Mouse (Mus musculus) hindbrain, embryonic 11.5 days (tissue): ENCODE results near the gene Efcab10. TPM values are rescaled to one million over a fixed set of nuclear protein-coding genes. Genes with fewer than 3 reads are reported as not detected.

Experiments used
- ATAC-seq: fragments of 200-750 bp; cut with Nextera tagmentation; 2 replicates; pipeline ENCODE4 v1.8.0; 2017; ENCODE audit warnings: mild to moderate bottlenecking, moderate TSS enrichment, moderate library complexity; ENCODE audit not compliant: low FRiP score
- DNase-seq: peaks from one replicate; pipeline ENCODE4 v3.0.0-alpha.2; 2015; ENCODE audit warnings: low spot score
- H3K27ac ChIP-seq: fragments of 300-500 bp; sonication (generic); 2 replicates; pipeline ENCODE4 v1.5.1; 2014; ENCODE audit warnings: mild to moderate bottlenecking, low read depth, low read length
- H3K27me3 ChIP-seq: fragments of 300-500 bp; sonication (generic); 2 replicates; pipeline ENCODE4 v1.6.1; 2014; ENCODE audit warnings: mild to moderate bottlenecking, low read length, moderate library complexity, mixed read lengths; ENCODE audit not compliant: control insufficient read depth, insufficient read depth
- H3K36me3 ChIP-seq: fragments of 300-500 bp; sonication (generic); 2 replicates; pipeline ENCODE4 v1.6.1; 2014; ENCODE audit warnings: mild to moderate bottlenecking, low read length, moderate library complexity, mixed read lengths; ENCODE audit not compliant: control insufficient read depth, insufficient read depth
- H3K4me1 ChIP-seq: fragments of 300-500 bp; sonication (generic); replicated peaks from 2 replicates; pipeline ENCODE4 v1.6.1; 2014; ENCODE audit warnings: low read length, mixed read lengths; ENCODE audit not compliant: control insufficient read depth, insufficient read depth
- H3K4me2 ChIP-seq: fragments of 300-500 bp; sonication (generic); replicated peaks from 2 replicates; pipeline ENCODE4 v1.6.1; 2014; ENCODE audit warnings: mild to moderate bottlenecking, low read depth, low read length
- H3K4me3 ChIP-seq: fragments of 300-500 bp; sonication (generic); 2 replicates; pipeline ENCODE4 v1.5.1; 2014; ENCODE audit warnings: low read depth, low read length
- H3K9ac ChIP-seq: fragments of 300-500 bp; sonication (generic); 2 replicates; pipeline ENCODE4 v1.6.1; 2014; ENCODE audit warnings: low read depth, low read length
- H3K9me3 ChIP-seq: fragments of 300-500 bp; sonication (generic); 2 replicates; pipeline ENCODE4 v1.6.1; 2016; ENCODE audit warnings: low read length; ENCODE audit not compliant: control insufficient read depth
- WGBS: fragments of 180-500 bp; shearing (Covaris S2); extraction: QIAGEN DNeasy Blood & Tissue Kit; methylation state at CpG from one replicate; pipeline ENCODE4 v1.1.7; 2014; 5-methylcytosine and 5-hydroxymethylcytosine counted together
- polyA plus RNA-seq: library from polyadenylated mRNA; unstranded; fragments of >200 nt; fragmentation: Nextera tagmentation; extraction: Ambion mirVana; gene quantifications from 2 replicates; pipeline ENCODE4 v1.2.1, GENCODE M21; 2014

Gene Efcab10
- polyA plus RNA-seq, 1 experiment from 2014 or later, result 2.3 TPM

DNA sequence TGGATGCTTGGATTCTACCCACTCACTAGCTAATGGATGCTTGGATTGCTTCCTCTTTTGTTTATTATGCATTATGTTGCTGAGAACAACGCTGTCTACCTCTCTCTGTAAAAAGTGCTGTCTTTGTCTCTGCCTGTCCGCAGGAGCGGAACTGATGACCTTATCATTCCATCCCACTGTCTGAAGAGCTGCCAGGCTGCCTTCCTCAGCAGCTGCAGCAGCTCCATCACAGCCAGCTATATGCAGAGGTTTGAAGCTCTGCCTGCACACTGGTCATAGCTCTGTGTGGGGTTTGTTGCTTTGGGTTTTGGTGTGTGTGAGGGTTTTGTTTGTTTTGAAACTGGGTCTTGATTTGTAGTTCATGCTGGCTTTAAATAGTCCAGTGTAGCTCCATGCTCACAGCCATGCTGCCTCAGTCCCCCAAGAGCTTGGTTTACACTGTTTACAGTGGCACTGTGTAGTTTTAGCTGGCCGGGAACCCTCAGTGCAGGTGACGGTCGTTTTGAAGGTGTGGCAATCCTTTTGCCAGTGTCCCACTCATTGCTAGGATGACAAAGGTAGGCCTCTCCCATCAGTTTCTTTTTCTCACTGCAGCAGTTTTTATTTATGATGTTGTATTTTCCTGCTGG is 10.9 kb downstream of the Efcab10 start:
- Histone ChIP-seq H3K36me3 (no peaks in the 10 kb centered on the region), H3K4me3 (no peak overlapping the region), H3K9ac (peak overlapping the region; percentile 23; the same call in 1 of the 2 replicates), H3K27ac (no peak overlapping the region), H3K9me3 (no peaks in the 10 kb centered on the region), H3K4me2 (no peak overlapping the region), H3K4me1 (0 out of 2 replicates have a peak, but pooled peaks cover 2% of the 10 kb centered on the region), H3K27me3 (no peaks in the 10 kb centered on the region)
- peak; percentile 65 for ATAC-seq
- 41% methylated on average over 6 of the region's 6 CpGs for WGBS
- no peak for DNase-seq

DNA sequence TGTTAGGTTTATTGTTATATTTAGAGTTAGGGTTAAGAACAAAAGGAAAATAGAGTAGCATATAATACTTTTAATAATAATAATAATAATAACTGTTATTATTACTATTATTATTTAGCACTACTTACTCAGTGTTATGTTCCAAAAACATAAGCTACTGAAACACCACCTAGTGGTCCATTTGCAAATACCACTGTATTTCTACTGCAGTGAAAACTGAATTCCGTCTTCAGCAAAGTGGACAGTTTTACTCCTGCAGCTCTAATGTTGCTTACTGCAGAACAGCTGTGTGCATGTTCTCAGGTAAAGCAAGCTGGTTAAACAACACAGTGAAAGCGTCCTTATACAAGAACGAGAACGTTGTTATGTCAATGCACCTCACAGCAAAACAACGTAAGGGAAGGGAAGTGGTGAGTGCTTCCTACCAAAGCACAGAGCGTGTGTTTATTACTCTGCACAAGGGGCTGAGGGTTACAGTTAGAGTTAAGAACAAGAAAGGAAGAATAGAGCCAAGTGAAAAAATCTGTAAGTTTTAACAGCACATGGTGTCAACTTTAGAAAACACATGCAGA is 17.0 kb downstream of the Efcab10 start:
- Histone ChIP-seq H3K36me3 (no peaks in the 10 kb centered on the region), H3K9me3 (no peaks in the 10 kb centered on the region), H3K27ac (no peak overlapping the region), H3K4me3 (no peak overlapping the region), H3K27me3 (no peaks in the 10 kb centered on the region), H3K9ac (no peak overlapping the region), H3K4me2 (no peak overlapping the region), H3K4me1 (no peaks in the 10 kb centered on the region)
- ATAC-seq (no peak), DNase-seq (no peak)
- WGBS, result 53% methylated on average over 6 of the region's 6 CpGs

DNA sequence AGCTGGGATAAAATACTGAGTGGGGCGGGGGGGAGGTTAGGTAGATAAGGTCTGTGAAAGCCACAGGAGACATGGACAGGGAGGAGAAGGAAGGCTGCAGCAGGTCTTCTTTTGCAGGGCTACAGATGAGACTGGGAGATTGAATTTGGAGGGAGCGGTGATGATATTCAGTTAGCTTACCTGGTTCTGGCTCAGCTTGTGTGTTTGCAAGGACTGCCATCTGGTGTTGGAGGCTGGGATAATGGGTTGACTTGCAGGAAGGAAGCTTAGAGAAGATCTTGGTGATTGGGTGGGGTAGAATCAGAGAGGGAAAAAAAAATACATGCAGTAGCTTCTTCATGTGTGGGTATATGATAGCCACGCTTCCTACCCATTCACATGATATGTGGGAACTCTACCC is 29.7 kb downstream of the Efcab10 start:
- H3K36me3 ChIP-seq, result no peaks in the 10 kb centered on the region

DNA sequence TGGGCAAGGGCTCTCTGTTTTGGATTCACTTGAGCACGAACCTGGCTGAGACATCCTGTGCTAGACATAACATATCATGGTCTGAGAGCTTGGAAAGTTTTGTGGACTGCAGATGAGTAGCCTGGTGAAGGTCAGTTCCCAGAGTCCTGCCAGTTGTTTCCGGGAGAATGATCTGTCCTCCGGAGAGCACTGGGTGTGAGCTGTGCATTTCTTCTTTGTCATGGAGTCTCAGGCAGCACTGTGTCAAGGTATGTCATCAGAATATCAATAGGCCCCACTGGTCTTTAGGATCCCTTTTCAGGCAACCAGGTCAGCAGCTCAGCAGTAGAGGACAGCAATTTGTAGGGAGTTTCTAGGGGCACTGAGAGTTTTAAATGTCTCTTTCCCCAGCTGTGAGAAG is 32.6 kb downstream of the Efcab10 start:
- no peaks in the 10 kb centered on the region for H3K9me3 ChIP-seq
- H3K27me3 ChIP-seq, result no peaks in the 10 kb centered on the region
- H3K27ac ChIP-seq, result no peak overlapping the region
- WGBS, result 27% methylated on average over 3 of the region's 3 CpGs
- H3K36me3 ChIP-seq, result no peaks in the 10 kb centered on the region
- no peak overlapping the region for H3K4me3 ChIP-seq
- no peak overlapping the region for H3K4me2 ChIP-seq
- H3K9ac ChIP-seq, result no peak overlapping the region
- DNase-seq, result no peak
- ATAC-seq, result no peak
- no peaks in the 10 kb centered on the region; the same call in 1 of the 2 replicates for H3K4me1 ChIP-seq

More for the DNA sequence above, 29.7 kb downstream of the Efcab10 start:
- no peak overlapping the region for H3K27ac ChIP-seq
- H3K4me3 ChIP-seq, result no peak overlapping the region
- no peaks in the 10 kb centered on the region for H3K9me3 ChIP-seq
- ATAC-seq (no peak; the same call in 1 of the 2 replicates), DNase-seq (peak; percentile 51)
- no peaks in the 10 kb centered on the region for H3K27me3 ChIP-seq
- no peak overlapping the region for H3K9ac ChIP-seq
- H3K4me1 ChIP-seq, result no peaks in the 10 kb centered on the region
- 38% methylated on average over 3 of the region's 3 CpGs for WGBS
- H3K4me2 ChIP-seq, result no peak overlapping the region

DNA sequence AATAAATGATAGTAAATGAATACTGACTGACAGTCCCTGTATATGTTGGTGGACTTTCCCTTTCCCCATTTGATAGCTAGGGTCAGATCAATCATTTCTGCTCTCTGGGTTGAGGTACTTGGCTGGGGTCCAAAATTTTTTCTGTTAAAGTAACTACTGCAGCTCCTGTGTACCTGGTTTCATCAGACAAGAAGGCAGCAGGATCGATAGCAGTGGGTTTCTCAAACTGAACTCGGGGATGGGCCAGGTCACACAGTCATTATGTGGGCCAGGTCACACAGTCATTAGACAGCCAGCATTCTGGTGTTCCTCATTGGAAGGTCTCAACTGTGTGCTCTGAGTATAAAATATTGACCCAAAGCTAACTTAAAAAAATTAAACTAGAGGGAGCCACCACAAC is 33.1 kb downstream of the Efcab10 start:
- Histone ChIP-seq H3K4me1 (no peaks in the 10 kb centered on the region; the same call in 1 of the 2 replicates), H3K4me3 (no peak overlapping the region), H3K9ac (no peak overlapping the region), H3K9me3 (no peaks in the 10 kb centered on the region), H3K36me3 (no peaks in the 10 kb centered on the region), H3K4me2 (no peak overlapping the region), H3K27me3 (no peaks in the 10 kb centered on the region), H3K27ac (no peak overlapping the region)
- ATAC-seq (no peak), DNase-seq (no peak)
- WGBS, result 75% methylated on average over 2 of the region's 2 CpGs

DNA sequence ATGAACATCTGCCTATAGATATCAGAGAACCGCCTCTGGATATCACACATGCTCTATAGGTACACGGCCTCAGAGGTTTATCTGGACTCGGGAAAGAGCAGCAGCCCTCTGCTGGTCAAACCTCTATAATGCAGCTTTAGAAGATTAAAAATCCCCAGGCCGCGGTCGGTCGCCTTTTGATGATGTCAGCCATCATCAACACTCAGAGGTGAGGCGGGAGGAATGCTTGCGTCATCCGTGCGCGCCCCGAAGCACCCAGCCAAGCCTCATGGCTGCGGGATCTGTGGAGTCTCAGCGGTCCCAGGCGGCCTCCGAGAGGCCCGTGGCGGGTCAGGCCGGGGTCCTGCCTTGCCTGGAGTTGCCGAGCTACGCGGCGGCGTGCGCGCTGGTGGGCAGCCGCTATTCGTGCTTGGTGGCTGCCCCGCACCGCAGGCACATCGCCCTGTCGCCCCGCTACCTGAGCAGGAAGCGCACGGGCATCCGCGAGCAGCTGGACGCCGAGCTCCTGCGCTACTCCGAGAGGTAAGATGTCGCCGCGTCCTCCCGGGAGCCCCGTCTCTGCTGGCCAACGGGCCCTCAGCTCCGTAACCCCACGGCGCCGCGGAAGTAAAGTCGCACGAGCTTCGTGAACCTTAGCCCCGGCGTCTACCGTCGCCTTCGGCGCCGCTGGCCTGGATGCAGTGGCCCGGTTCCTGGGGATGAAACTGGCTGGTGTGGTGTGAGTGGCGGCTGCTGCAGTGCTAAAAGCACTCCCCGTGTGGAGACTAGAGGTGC is 34.9 kb downstream of the Efcab10 start, which contains the start of gene Twistnb:
Gene Twistnb (plus strand): TSS at position 249 of the 774 bp plus-strand sequence.
- DNase-seq (peak; percentile 98), ATAC-seq (peak; percentile 98)
- no peaks in the 10 kb centered on the region for H3K27me3 ChIP-seq
- peak within 1 kb of the TSS; percentile 63 for H3K4me2 ChIP-seq
- peak within 1 kb of the TSS; percentile 53; the same call in 1 of the 2 replicates for H3K27ac ChIP-seq
- 1% methylated on average over 59 of the region's 66 CpGs for WGBS
- peak within 1 kb of the TSS; percentile 85 for H3K9ac ChIP-seq
- H3K4me1 ChIP-seq, result no peaks in the 10 kb centered on the region; the same call in 1 of the 2 replicates
- no peaks in the 10 kb centered on the region for H3K36me3 ChIP-seq
- H3K9me3 ChIP-seq, result no peaks in the 10 kb centered on the region
- H3K4me3 ChIP-seq, result peak within 1 kb of the TSS; percentile 97

DNA sequence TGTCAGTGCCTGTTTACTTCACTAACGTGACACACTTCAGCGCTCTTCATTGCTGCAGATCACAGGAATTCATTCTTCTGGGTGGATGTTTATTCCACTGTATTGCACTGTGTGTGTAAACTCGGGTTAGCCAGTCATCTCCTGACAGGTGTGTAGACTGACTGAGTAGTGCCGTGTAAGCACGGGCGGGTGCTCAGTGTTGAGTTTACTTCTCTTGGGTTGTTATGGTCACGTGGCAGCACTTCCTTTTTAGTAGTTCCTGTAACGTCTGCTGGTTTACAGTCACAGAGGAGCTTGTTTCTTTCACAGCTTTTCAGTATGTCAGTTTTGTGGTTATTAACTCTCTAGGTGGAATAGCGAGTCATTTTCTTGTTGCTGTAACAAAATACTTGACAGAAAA is 39.2 kb downstream of the Efcab10 start:
- H3K27me3 ChIP-seq, result no peaks in the 10 kb centered on the region
- ATAC-seq, result no peak
- no peak overlapping the region for H3K27ac ChIP-seq
- WGBS, result 93% methylated on average over 9 of the region's 9 CpGs
- no peak overlapping the region for H3K9ac ChIP-seq
- H3K4me3 ChIP-seq, result no peak overlapping the region
- no peaks in the 10 kb centered on the region for H3K36me3 ChIP-seq
- no peaks in the 10 kb centered on the region; the same call in 1 of the 2 replicates for H3K4me1 ChIP-seq
- no peak overlapping the region for H3K4me2 ChIP-seq
- DNase-seq, result no peak
- H3K9me3 ChIP-seq, result no peaks in the 10 kb centered on the region

DNA sequence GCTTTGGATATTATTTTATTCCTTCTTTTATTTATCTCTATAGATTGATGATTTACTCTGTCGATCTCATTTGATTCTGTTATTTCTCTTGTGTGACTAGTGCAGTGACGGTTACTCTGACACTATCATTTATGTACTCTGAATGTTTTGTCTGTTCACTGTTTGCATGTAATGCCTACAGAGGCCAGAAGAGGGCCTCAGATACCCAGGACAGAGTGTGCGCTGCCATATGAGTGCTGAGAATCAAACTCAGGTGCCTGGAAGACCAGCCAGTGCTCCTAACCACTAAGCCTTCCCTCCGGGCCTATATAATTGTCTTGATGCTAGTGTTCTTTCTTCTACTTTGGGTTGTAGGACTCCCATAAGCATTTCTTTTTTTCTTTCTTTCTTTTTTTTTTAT is 40.1 kb downstream of the Efcab10 start:
- WGBS, result 98% methylated on average over 4 of the region's 4 CpGs
- H3K27me3 ChIP-seq, result no peaks in the 10 kb centered on the region

More for the DNA sequence above, 40.1 kb downstream of the Efcab10 start:
- Histone ChIP-seq H3K27ac (no peak overlapping the region), H3K36me3 (no peaks in the 10 kb centered on the region), H3K4me3 (no peak overlapping the region), H3K9ac (no peak overlapping the region), H3K4me1 (no peaks in the 10 kb centered on the region; the same call in 1 of the 2 replicates), H3K9me3 (no peaks in the 10 kb centered on the region), H3K4me2 (no peak overlapping the region)
- DNase-seq (no peak), ATAC-seq (no peak)
